Mouse (Mus musculus) cerebellum, adult 11 months (tissue): ENCODE measurements around the gene Bcl10.
A peak's percentile ranks its signal among the peaks of the same experiment; 100 is the strongest.

ENCODE experiments used
- DNase-seq: peaks from one replicate; pipeline ENCODE4 v3.0.0; 2022

The Bcl10 gene

DNA sequence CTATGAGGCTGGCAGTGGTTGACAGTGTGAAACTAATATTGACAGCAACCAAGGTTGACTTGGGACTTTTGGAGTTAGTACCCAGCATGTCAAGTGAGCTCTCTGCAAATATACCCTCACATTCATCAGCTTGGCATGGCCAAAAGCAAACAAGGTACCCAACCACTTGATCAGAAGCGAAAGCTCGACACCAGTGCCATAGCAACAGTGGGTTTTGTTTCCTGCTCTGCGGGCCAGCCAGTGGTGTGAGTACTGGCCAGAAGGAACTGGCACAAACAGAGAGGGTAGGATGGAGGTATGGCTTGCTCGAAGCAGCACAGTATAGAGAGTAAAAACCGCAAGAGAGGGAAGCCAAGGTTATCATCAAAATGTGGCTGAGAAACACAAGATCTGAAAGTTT is 6.2 kb upstream of the Bcl10 start:
- DNase-seq = no peak

DNA sequence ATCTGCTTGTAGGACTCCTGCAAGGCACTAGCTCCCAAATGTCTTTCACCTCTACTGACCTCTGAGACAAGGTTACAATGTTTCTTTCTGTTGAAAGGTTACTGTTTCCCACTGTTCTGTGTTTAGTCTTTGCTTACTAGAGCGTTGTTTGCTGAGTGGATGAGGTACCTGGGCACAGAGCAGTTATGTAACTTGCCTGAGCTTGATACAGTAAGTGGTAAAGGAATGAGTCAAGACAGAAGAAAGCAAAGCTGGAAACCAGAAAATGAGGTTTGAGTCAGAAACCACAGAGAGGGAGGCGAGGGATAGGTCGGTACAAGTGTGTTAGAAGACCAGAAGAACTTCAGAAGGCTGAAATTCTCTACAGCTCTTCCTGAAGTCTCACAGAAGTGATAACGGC is 5.8 kb upstream of the Bcl10 start:
- DNase-seq = no peak

DNA sequence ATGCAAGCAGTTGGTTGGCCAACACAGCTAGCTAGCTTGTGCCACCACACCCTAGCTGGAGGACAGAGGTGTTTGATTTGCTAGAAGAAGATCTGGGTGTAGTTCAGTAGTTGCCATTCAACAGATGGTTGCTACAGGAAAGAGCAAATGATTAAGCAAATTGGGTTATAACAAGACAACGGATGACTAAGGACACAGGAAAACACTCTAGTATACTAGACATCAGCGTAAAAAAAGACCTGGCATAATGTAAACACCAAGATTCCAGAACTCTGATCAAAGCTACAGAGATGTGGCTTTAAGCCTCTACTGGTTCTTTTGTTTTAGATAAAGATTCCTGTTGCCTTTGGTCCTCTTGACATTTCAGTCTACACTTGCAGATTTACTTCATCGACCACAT is 367 bp downstream of the Bcl10 start:
- DNase-seq = no peak

DNA sequence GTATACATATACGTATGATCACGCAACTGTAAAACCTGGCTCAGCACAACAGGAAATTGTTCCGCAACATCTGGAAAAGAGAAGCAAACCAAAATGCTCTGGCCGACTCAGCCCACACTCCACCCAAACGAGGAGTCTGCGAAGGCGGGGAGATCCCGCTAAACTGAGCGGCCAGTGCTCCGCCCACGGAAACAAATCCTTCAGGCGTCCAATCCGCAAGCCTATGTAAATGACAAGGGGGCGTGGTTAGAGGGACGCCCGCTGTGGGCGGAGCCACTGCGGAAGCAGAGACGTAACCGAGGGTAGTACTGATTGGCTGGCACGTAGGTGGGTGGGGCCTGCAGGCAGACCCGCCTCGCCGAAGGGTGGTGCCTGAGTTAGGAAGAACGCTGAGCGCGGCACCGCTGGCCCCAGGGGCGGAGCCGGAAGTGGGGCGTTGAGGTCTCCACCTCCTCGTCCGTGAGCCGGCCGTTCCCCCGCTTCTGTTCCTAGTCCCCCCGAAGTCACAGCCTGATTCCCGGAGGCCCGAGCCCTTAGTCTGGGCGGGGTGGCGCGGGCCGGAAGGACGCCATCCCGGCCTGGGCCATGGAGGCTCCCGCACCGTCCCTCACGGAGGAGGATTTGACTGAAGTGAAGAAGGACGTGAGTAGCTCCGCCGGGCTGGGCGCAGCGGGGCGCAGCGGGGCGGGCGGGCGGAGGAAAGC is 1.4 kb downstream of the Bcl10 start:
- DNase-seq = peak; percentile 99

DNA sequence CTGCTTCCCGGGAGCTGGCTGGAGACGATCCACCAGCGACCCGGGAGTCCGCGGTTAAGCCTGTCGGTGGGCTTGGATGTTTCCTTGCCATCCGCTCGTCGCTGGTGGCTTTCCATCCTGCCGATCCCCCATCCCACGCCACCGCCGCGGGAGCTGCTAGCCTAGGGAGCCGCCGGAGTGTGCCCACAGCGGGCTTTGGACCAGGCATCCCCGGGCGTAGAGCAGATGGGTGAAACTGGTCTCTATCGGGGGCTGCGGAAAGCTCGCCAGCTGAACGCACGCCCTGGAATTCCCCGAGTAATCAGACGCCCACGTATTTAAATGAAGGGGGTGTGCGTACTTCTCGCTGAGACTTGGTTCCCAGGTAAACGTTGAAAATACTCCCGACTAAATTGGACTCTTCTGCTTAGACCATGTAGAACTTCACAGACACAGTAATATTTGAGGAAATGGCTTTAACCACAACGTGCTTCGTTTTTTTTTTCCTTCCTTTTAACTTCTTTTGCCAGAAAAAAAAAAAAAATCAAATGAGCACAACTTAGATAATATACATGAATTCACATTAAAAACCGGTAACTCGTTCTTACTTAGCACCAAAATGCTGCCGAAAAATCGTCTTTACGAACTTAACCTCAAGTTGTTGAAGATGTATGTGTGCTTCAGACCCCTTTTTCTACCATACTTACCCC is 2.2 kb downstream of the Bcl10 start:
- DNase-seq = peak; percentile 58

DNA sequence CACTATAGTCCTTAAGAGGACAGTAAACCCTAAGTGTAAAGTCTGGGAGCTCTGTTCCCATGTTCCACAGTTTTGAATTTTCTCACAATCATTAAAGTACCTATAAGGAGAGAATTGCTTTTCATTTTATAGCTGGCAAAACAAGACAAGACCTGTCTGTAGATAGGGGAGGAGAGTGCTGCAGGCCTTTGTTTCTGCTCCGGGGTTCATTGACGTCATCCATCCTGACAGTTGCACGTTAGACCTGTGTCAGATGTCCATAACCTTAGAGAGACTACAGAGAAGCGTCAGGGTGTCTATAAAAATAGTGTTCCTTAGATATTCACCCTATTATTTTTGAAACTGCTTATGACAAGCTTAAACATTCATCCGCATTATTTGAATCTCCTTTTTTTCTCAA is 2.9 kb downstream of the Bcl10 start:
- DNase-seq = no peak

DNA sequence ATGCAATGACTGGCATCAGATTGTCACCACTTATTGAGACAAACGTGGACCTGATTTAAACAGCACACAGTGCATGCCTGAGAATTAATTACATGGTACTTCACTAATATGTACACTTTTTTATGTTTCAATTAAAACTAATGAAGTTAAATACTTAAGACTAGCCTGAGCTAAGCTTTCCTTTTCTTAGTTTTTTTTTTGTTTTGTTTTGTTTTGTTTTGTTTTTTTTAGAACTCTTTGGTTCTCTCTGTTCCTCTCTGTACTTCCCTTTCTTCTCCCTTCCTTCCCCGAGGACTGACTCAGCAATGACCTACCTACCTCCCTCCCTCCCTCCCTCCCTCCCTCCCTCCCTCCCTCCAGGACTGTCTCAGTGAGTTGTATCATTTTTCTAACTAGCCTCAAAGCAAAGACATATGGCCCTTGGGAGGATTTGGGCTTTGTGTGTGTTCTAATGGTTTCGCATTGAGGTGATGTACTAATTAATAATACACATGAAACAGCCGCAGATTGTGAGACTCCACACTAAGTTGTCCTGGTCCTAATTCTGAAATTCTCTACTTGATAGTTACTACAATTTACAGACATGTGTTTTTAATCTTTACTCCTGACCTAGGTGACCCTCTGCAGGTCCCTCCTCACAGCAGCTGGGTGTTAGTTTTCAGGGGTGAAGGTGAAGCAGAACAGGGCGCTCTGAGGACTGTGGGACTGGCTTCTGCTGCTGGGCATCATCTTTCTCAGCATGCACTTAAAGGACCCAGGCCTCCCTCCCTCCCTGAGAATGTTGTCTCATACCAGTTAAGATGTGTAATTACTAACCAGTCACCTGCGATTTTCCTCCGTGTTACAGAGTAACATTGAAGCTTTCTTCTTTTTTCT is 7.2 kb downstream of the Bcl10 start:
- DNase-seq = no peak

DNA sequence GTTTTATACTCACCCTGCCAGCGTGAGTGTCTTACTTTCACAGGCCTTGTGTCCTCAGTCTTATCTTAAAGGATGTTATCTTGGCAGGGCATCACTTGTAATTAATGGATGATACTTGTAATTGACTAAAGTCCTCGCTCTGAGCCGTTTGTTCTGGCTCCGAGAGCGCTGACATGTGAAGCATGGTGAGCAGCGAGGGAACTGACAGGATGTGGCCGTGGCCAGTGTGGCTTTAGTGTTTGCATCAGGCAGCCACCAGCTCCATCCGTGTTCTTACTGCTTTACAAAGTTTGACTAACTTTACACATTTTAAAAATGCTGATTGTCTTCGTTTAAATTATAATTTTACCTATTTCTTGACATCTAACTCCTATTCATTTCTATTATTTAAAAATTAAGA is 11.2 kb downstream of the Bcl10 start:
- DNase-seq = no peak

DNA sequence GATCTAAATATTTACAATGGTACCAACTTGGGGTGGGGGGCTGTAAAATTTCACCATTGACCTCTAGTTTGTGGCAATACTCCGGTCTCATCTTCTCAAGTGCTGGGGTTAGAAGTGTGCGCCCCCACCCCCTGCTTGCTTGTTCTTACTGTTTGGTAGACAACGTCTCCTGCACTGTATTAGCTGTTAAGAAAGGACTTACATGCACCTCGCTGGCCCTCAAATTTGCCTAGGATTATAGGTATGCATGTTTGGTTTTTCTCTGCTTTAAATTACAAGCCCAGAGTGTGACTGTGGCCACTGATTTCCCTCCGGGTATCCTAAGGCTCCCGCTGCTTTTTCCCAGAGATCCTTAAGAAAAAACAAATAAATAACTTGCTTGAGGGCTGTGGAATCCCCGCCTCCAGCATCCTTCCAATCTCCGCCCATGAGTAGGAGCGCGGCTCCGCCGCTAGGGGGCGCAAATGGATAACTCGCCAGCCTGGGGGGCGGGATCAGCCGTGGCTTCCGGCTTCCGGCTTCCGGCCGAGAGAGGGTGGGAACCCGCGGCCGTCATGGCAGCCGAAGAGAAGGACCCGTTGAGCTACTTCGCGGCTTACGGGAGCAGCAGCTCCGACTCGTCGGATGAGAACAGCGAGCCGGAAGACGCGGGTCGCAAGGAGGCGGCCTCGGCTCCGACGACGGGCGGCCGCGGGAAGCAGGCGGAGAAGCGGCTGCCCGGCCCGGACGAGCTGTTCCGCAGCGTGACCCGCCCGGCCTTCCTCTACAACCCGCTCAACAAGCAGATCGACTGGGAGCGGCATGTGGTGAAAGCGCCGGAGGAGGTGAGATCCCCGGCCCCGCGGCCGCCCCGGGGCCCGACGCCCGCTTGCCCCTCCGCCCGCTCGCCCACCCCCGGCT is 15.2 kb downstream of the Bcl10 start, which contains the start of gene 2410004B18Rik:
2410004B18Rik (plus strand) TSS at position 510 of the 900 bp plus-strand sequence.
- DNase-seq = peak; percentile 89

DNA sequence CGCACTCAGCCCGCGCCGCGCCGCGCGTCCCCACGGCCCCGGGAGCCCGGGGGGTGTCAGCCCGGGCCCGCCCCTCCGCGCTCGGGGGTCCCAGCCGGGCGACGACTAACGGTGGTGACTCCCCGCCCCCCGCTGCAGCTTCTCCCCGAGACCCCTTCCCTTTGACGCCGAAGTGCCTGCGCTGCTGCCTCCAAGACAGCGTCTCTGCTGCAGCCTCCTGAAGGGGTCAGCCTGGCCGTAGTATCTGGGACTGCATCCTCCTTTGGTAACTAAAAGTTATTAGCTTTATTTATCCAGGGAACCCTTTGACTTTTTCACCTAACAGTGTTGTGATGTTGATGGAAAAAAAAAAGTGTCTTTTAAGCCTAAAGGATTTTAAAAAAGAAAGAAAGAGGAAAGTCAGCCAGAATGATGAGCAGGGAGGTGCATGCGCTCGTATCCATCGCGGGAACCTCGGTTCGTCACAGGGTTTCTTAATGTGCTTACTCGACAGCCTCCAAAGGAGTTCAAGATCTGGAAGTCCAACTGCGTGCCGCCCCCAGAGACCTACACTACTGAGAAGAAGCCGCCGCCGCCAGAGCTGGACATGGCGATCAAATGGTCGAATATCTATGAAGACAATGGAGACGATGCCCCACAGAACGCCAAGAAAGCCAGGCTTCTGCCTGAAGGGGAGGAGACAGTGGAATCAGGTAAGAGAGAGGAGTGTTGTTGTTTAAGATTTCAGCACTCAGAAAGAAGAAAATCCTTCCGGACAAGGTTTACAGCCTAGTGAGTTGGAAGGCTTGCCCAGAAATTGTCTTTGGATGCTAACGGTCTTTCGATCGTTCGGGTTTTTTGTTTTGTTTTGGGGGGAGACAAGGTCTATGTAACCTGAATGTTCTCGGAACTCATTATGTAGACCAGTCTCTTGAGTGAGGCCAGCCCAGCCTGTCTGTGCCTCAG is 16.1 kb downstream of the Bcl10 start:
- no peak for DNase-seq

DNA sequence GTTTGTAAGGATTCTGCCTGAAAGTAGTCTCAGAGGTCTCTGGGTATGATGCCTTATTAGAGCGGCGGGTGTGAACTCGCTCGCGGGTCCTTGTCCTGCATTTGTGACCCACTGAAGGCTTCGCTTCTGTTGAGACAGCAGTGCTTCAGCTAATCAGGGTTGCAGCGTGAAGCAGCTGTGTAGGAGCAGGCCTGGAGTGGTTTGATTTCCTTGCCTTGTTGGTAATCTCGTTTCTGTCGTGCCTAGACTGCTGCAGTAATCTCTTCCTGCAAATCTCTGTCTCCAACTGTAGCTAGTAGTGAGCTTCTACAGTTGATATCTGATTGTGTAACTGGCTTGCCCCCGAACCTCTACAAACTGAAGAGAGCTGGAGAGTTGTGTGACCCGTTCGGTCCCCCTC is 16.8 kb downstream of the Bcl10 start:
- no peak for DNase-seq

DNA sequence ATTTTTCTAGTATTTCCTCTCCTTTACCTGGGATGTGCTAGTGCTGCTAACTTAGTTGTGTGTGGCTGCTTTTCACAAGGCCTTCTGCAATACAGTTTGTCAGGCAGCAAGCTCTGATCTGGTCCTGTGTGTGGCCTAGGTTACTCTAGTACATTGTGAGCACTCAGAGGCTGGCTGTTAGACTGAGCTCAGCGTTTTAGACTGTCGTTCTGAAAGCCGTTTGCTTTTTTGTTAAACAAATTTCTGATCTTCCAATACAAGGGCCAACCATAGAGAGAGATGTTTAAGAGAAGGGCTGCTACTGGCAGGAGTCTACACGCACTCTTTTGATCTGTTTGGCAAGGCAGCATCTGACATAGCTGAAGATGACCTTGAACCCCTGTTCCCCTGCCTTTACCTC is 17.4 kb downstream of the Bcl10 start:
- DNase-seq = no peak

DNA sequence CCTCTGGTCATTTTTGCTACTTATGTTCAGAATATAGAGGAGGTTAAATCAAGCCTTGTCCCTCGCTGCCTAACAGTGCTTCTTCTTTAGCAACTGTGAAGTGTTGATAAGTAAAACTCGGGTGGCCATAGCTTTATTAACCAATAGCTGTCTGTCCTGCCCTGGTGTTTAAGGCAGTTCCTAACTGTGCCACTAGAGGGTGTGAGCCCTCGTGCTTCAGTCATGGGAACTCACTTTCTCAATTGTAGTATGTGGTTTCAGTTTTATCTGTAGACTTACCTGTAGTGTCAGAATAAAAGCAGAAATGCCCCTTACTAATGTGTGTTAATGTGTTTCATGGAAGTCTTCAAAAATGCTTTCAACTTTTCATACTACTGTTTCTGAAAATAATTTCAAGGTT is 19.4 kb downstream of the Bcl10 start:
- peak; percentile 33 for DNase-seq

DNA sequence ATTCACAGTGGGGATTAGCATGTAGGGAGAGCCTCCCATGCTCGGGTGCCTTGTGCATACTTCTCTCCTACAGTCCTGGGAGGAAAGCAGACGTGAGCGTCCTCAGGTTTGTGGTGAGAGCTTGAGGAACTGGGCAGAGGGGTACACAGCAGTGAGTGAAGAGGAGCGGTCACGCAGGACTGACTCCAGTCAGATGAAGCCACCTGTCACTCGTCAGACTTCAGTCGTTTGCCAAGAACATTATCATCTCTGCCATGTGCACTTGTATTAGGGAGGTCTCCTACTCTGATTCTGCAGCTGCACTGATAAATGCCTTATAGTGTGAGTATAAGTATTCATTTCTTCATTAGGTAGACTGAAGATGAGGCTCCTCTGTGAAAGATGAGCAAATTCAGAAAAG is 21.7 kb downstream of the Bcl10 start:
- no peak for DNase-seq

DNA sequence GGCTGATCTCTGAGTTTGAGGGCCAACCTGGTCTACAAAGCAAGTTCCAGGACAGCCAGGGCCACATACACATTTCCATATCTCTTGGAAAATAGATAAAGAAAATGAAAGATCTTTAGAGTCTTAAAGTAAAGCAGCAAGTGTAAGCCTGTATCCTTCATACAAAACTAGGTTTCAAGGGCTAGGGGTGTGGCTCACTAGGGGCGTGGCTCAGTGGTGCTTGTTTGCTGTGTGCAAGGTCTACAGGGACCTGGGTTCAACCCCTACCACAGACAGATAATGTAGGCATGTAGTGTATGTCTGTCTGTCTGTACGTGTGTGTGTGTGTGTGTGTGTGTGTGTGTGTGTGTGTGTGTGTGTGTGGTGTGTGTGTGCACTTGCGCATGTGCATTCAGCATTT is 23.3 kb downstream of the Bcl10 start:
- no peak for DNase-seq

DNA sequence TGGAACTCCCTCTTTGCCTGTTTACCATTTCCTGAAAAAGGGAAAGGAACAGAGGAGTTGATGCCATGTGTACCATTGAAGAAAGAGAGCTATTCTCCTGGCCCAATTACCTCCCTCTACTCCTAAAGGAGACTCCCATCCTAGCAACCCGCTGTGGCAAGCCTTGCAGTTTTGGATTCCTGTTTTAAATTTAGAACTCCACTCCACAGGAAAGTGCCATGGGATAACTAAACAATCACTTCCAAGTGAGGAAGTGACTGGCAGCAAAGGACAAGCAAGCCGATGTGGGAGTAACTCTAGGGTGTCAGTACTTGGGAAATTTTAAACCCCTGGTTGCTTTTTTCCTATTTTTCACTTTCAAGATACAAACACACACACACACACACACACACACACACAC is 24.1 kb downstream of the Bcl10 start:
- DNase-seq = no peak

DNA sequence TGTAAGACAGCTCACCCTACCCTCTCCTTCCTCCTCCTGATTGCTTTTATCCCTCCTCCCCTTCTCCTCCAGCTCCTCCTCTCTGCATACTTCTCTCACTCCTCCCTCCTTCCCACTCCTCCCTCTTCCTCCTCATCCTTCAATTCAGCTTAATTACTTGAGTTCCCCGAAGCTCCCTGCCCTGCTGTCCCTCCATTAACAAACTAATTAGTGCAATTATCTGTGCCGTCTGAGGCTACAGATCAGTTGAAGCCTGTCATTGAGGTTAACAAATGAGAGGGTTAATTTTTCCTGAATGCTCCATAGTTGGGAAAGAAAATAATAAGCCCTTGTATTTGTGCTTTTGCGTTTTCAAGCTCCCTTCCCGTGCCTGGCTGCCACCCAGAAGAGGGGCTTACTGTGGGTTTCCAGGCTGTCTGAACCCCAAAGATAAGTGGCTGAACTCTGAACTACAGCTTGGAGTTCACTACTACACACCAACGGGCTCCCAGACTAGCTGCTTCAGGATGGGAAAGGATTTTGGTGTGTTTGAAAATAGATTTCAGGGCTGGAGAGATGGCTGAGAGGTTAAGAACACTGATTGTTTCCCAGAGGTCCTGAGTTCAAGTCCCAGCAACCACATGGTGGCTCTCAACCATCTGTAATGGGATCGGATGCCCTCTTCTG is 25.1 kb downstream of the Bcl10 start:
- no peak for DNase-seq

DNA sequence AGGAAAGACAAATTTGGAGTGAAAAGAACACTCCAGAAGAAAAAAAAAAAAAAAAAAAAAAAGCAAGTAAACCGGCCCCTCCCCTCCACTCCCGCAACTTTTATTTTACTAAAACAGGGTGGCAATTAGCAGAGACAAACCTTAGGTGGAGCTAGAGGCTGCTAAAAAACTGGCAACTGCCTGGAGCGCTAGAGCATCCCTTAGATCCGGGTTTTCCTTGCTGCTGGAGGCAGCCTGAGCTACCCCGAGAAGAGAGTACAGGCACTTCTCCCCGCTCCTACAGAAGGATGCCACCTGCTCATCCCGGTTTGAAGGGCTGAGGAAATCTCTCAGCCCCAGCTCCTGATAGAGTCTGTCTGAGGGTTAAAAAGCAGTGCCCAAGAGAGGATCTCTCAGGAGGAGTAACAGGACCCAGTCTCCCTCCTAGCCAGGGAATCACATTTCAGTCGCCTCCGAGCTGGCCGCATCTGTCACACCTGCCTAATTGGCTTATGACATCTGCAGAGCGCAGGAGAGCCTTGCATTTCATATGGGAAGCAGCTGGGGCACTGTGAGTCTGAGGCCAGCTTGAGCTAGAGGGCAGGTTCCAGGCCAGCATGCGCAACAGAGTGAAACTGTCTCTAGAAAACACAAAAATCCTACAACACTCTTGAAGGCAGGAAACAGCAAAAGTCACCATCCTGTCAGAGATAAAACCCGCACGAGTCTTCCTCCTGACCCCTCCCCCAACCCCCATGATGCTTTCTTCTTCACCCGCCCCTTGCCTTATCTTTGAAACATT is 27.6 kb downstream of the Bcl10 start:
- DNase-seq = no peak

DNA sequence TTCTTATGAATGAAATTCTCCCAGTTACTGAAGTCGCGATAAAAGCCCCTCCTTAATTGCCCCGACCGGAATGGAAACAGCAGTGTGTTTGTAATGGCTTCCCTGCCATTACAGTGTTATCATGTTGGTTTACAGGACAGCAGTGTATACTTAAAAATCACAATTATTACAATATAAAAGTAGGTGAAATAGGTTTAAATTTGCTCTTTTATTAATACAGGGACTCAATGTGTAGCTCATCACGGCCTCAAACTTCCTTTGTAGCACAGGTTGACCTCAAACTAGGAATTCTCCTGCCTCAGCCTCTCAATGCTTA is 28.2 kb downstream of the Bcl10 start:
- no peak for DNase-seq
